ENCODE assay signal across 8 mouse cellular contexts in the genomic region with DNA sequence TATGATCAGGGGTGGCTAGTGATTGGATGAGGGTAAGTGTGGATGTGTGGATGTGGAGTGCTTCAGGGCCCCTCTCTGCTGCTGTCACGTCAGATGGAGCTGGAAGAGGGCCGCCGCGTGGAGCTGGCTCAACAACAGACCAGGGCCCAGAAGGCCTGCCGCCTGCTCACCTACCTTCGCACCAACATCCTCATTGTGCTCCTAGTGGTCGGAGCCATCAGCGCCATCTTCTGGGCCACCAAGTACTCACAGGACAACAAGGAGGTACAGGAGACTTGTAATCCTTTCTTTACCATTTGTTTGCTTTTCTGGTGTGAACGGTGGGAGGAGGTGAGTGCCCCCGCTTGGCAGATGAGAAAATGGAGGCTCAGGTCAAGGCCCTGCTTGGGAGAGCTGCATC. TPM values are rescaled to one million over a fixed set of nuclear protein-coding genes. Genes with fewer than 3 reads are reported as not detected.
DNase-seq lines count a peak whose midpoint lies in the region; ATAC-seq and TF ChIP-seq lines count a peak whose summit lies in the region.

No protein-coding gene starts in this region.

- peak; percentile 73; the same call in 1 of the 2 replicates for TF ChIP-seq CTCF in embryonic fibroblast, embryonic 13.5 days (IDR thresholded peaks at IDR 0.05; ENCODE audit: borderline replicate concordance, insufficient read depth, low read length)

- no peak overlapping the region for H3K27ac ChIP-seq in forebrain, embryonic 12.5 days
- no peak overlapping the region for H3K27ac ChIP-seq in forebrain, embryonic 13.5 days
- no peak overlapping the region for H3K27ac ChIP-seq in embryonic fibroblast, embryonic 13.5 days (ENCODE audit: insufficient read depth, low read length)

- WGBS in forebrain, embryonic 12.5 days: 8% methylated on average over 10 of the region's 10 CpGs
- WGBS in forebrain, embryonic 13.5 days: 8% methylated on average over 10 of the region's 10 CpGs

- no peak overlapping the region for H3K4me3 ChIP-seq in forebrain, embryonic 12.5 days (replicated peaks)
- H3K4me3 ChIP-seq in forebrain, embryonic 13.5 days: no peak overlapping the region
- no peak overlapping the region for H3K4me3 ChIP-seq in embryonic fibroblast, embryonic 13.5 days (ENCODE audit: insufficient read depth, low read length)

- peak; percentile 62 for DNase-seq in 3134 (ENCODE audit: extremely low read depth, insufficient read length, low spot score)
- peak; percentile 77 for DNase-seq in adrenal gland, postnatal 10 days
- DNase-seq in kidney, postnatal 25 days: peak; percentile 79 to 83
- peak; percentile 82 for DNase-seq in thymus, postnatal 14 days

- H3K4me2 ChIP-seq in forebrain, embryonic 12.5 days: no peak overlapping the region
- H3K4me2 ChIP-seq in forebrain, embryonic 13.5 days: no peak overlapping the region

- ATAC-seq in forebrain, embryonic 12.5 days (ENCODE audit: low FRiP score): no peak
- ATAC-seq in forebrain, embryonic 13.5 days: no peak
- ATAC-seq in megakaryocyte progenitor cell, adult 5-6 weeks (replicated peaks; ENCODE audit: poor library complexity): peak; percentile 64

- 0 out of 2 replicates have a peak overlapping the region, but pooled peaks have one; percentile 7 for H3K9ac ChIP-seq in forebrain, embryonic 12.5 days
- no peak overlapping the region for H3K9ac ChIP-seq in forebrain, embryonic 13.5 days

- H3K36me3 ChIP-seq in forebrain, embryonic 12.5 days (replicated peaks): no peaks in the 10 kb centered on the region
- no peaks in the 10 kb centered on the region for H3K36me3 ChIP-seq in forebrain, embryonic 13.5 days (ENCODE audit: poor library complexity, severe bottlenecking)

- H3K27me3 ChIP-seq in forebrain, embryonic 12.5 days: peaks cover 54% of the 10 kb centered on the region
- peaks cover 44% of the 10 kb centered on the region for H3K27me3 ChIP-seq in forebrain, embryonic 13.5 days

- no peaks in the 10 kb centered on the region for H3K9me3 ChIP-seq in forebrain, embryonic 12.5 days
- no peaks in the 10 kb centered on the region for H3K9me3 ChIP-seq in forebrain, embryonic 13.5 days (replicated peaks)

- H3K4me1 ChIP-seq in forebrain, embryonic 12.5 days: peaks cover 25% of the 10 kb centered on the region
- H3K4me1 ChIP-seq in forebrain, embryonic 13.5 days: peaks cover 14% of the 10 kb centered on the region
- no peaks in the 10 kb centered on the region for H3K4me1 ChIP-seq in embryonic fibroblast, embryonic 13.5 days (ENCODE audit: control insufficient read depth, insufficient read depth, low read length)

- TF ChIP-seq POLR2A in embryonic fibroblast, embryonic 13.5 days (IDR thresholded peaks at IDR 0.05; ENCODE audit: low read depth, low read length): no peak

RNA-seq across cellular contexts. Expression of a gene that starts 4.3 kb away (rescaled TPM):
- polyA plus RNA-seq in forebrain, embryonic 12.5 days (2016; fragmentation: Nextera tagmentation; extraction: Ambion mirVana): 3.0 and 4.4 TPM in 2 replicates
- polyA plus RNA-seq in forebrain, embryonic 13.5 days (2015; fragmentation: Nextera tagmentation; extraction: Ambion mirVana): 1.8 and 2.1 TPM in 2 replicates
- 10 to 100 TPM; 35.5 to 53.2 TPM for total RNA-seq in adrenal gland, postnatal 10 days (2021)
- polyA plus RNA-seq in embryonic fibroblast, embryonic 13.5 days (2011; ENCODE audit: insufficient read length, low read depth, missing spikeins): 19.5 and 20.5 TPM in 2 replicates
- 34.0 and 50.6 TPM in 2 replicates for total RNA-seq in megakaryocyte progenitor cell, adult 5-6 weeks (2015)
- total RNA-seq in megakaryocyte progenitor cell, adult 5-6 weeks (2017): 8.6 and 13.1 TPM in 2 replicates

RNA-seq across cellular contexts. Expression of a gene that starts 4.4 kb away (rescaled TPM):
- polyA plus RNA-seq in forebrain, embryonic 12.5 days (2016; fragmentation: Nextera tagmentation; extraction: Ambion mirVana): 0.82 and 1.2 TPM in 2 replicates
- polyA plus RNA-seq in forebrain, embryonic 13.5 days (2015; fragmentation: Nextera tagmentation; extraction: Ambion mirVana): 0.45 and 0.52 TPM in 2 replicates
- 1 to 10 TPM; 4.8 to 8.3 TPM for total RNA-seq in adrenal gland, postnatal 10 days (2021)
- polyA plus RNA-seq in embryonic fibroblast, embryonic 13.5 days (2011; ENCODE audit: insufficient read length, low read depth, missing spikeins): 0.30 and 0.39 TPM in 2 replicates
- total RNA-seq in megakaryocyte progenitor cell, adult 5-6 weeks (2015): 2.1 and 3.1 TPM in 2 replicates
- total RNA-seq in megakaryocyte progenitor cell, adult 5-6 weeks (2017): 2.0 and 2.1 TPM in 2 replicates

RNA-seq across cellular contexts. Expression of a gene that starts 11.2 kb away (rescaled TPM):
- polyA plus RNA-seq in forebrain, embryonic 12.5 days (2016; fragmentation: Nextera tagmentation; extraction: Ambion mirVana): not detected in 2 replicates
- polyA plus RNA-seq in forebrain, embryonic 13.5 days (2015; fragmentation: Nextera tagmentation; extraction: Ambion mirVana): not detected in 2 replicates
- under 1 TPM; 0.42 to 0.45 TPM for total RNA-seq in adrenal gland, postnatal 10 days (2021)
- not detected in 2 replicates for polyA plus RNA-seq in embryonic fibroblast, embryonic 13.5 days (2011; ENCODE audit: insufficient read length, low read depth, missing spikeins)
- 0.37 and 0.76 TPM in 2 replicates for total RNA-seq in megakaryocyte progenitor cell, adult 5-6 weeks (2015)
- not detected in 2 replicates for total RNA-seq in megakaryocyte progenitor cell, adult 5-6 weeks (2017)

RNA-seq across cellular contexts. Expression of a gene that starts 23.2 kb away (rescaled TPM):
- 0.15 and 0.56 TPM in 2 replicates for polyA plus RNA-seq in forebrain, embryonic 12.5 days (2016; fragmentation: Nextera tagmentation; extraction: Ambion mirVana)
- 0.36 and 0.49 TPM in 2 replicates for polyA plus RNA-seq in forebrain, embryonic 13.5 days (2015; fragmentation: Nextera tagmentation; extraction: Ambion mirVana)
- total RNA-seq in adrenal gland, postnatal 10 days (2021): under 1 TPM; 0.57 to 0.58 TPM
- 0.49 TPM in 1 of 2 replicates, not detected in the other for polyA plus RNA-seq in embryonic fibroblast, embryonic 13.5 days (2011; ENCODE audit: insufficient read length, low read depth, missing spikeins)
- total RNA-seq in megakaryocyte progenitor cell, adult 5-6 weeks (2015): 2.2 and 2.5 TPM in 2 replicates
- total RNA-seq in megakaryocyte progenitor cell, adult 5-6 weeks (2017): 0.92 TPM in 1 of 2 replicates, not detected in the other

RNA-seq across cellular contexts. Expression of a gene that starts 23.2 kb away (rescaled TPM):
- polyA plus RNA-seq in forebrain, embryonic 12.5 days (2016; fragmentation: Nextera tagmentation; extraction: Ambion mirVana): 20.6 and 25.5 TPM in 2 replicates
- polyA plus RNA-seq in forebrain, embryonic 13.5 days (2015; fragmentation: Nextera tagmentation; extraction: Ambion mirVana): 15.9 and 17.4 TPM in 2 replicates
- 10 to 100 TPM; 60.2 to 69.5 TPM for total RNA-seq in adrenal gland, postnatal 10 days (2021)
- polyA plus RNA-seq in embryonic fibroblast, embryonic 13.5 days (2011; ENCODE audit: insufficient read length, low read depth, missing spikeins): 66.9 and 68.6 TPM in 2 replicates
- 223 and 243 TPM in 2 replicates for total RNA-seq in megakaryocyte progenitor cell, adult 5-6 weeks (2015)
- 154 and 164 TPM in 2 replicates for total RNA-seq in megakaryocyte progenitor cell, adult 5-6 weeks (2017)
